ENCODE assay signal across 9 mouse cellular contexts in the genomic region with DNA sequence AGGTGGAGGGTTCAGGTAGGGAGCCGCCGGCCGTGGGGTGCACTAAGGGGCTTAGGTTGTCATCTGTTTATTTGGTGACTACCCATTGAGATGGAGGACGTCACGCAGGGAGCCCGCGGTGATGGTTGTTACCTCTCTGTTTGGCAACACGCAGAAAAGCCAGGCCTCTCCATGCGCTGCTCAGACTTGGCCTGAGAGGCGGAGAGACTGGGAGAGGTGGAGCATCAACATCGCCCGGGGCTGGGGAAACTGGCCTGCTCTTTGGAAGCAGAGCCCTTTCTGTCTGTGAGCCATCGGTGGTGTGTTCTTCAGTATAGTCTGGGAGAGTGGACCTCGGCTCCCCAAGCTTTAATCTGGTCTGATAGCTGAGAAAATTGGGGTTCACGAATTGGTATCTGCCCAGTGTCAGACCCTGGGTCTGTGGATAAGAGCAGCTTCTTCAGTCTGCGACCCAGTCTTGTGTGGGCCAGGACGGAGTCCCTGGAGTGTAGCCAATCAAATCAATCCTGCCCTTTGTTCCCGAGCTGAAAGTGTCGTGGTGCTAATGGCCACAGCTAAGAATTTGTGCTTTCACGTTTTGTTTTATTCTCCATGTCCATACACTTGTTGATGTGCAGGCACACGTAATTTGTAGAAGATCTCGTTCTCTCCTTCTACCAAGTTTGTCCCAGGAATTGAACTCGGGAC. TPM values are rescaled to one million over a fixed set of nuclear protein-coding genes. Genes with fewer than 3 reads are reported as not detected.
DNase-seq lines count a peak whose midpoint lies in the region; ATAC-seq and TF ChIP-seq lines count a peak whose summit lies in the region.
"Had no signal": no experiment of that assay in that cellular context is flagged by ENCODE, and none has a peak within 500 bp of the region (broad histone marks: within the 10 kb centered on the region; RNA-seq: fewer than 3 reads in every experiment).

No protein-coding gene starts in this region.

- H3K27ac ChIP-seq in gastrocnemius, adult 2 months = peak overlapping the region; percentile 87
- peak overlapping the region; percentile 3; the same call in 1 of the 2 replicates for H3K27ac ChIP-seq in ES-Bruce4 (ENCODE audit: insufficient read depth, low read length)
- no peak overlapping the region for H3K27ac ChIP-seq in heart, embryonic 12.5 days (ENCODE audit: poor library complexity, severe bottlenecking)
- H3K27ac ChIP-seq in limb, embryonic 10.5 days = no peak overlapping the region

- intact Hi-C loops in gastrocnemius, adult 2 months (cut with DNase I) = no loop called here

- peak; percentile 38 for DNase-seq in gastrocnemius, adult 2 months
- DNase-seq in gastrocnemius, adult 8-10 months (ENCODE audit: low spot score in 2 of 2) = no peak
- no peak for DNase-seq in limb, embryonic 10.5 days (ENCODE audit: low spot score)
- no peak for DNase-seq in adrenal gland, adult 2 months

- WGBS in heart, embryonic 12.5 days = 25% methylated on average over 23 of the region's 23 CpGs
- WGBS in limb, embryonic 10.5 days = 32% methylated on average over 23 of the region's 23 CpGs

- no peaks in the 10 kb centered on the region for H3K27me3 ChIP-seq in ES-Bruce4 (ENCODE audit: control insufficient read depth, insufficient read depth, low read length, poor library complexity, severe bottlenecking)
- H3K27me3 ChIP-seq in heart, embryonic 12.5 days (replicated peaks) = peaks cover 58% of the 10 kb centered on the region
- peaks cover 59% of the 10 kb centered on the region for H3K27me3 ChIP-seq in limb, embryonic 10.5 days (ENCODE audit: low read depth, poor library complexity, severe bottlenecking)

- peak overlapping the region; percentile 83; the same call in 1 of the 2 replicates for H3K4me2 ChIP-seq in heart, embryonic 12.5 days

- no peak for TF ChIP-seq EP300 in ES-Bruce4 (IDR thresholded peaks at IDR 0.05; ENCODE audit: insufficient read depth, low read depth, low read length)

- H3K4me3 ChIP-seq in gastrocnemius, adult 2 months = peak overlapping the region; percentile 80
- no peak overlapping the region for H3K4me3 ChIP-seq in ES-Bruce4 (ENCODE audit: low read depth, low read length)
- no peak overlapping the region for H3K4me3 ChIP-seq in heart, embryonic 12.5 days
- H3K4me3 ChIP-seq in limb, embryonic 10.5 days = peak overlapping the region; percentile 57; the same call in 1 of the 2 replicates

- TF ChIP-seq CTCF in gastrocnemius, adult 2 months (IDR thresholded peaks at IDR 0.05) = no peak
- no peak for TF ChIP-seq CTCF in ES-Bruce4 (IDR thresholded peaks at IDR 0.05; ENCODE audit: low read depth, low read length)

- no peak for TF ChIP-seq POLR2A in ES-Bruce4 (IDR thresholded peaks at IDR 0.05; ENCODE audit: insufficient read depth, low read length)

- H3K36me3 ChIP-seq in ES-Bruce4 (ENCODE audit: control insufficient read depth, insufficient read depth, low read length, poor library complexity, severe bottlenecking) = no peaks in the 10 kb centered on the region
- no peaks in the 10 kb centered on the region for H3K36me3 ChIP-seq in heart, embryonic 12.5 days
- no peaks in the 10 kb centered on the region for H3K36me3 ChIP-seq in limb, embryonic 10.5 days

- H3K4me1 ChIP-seq in ES-Bruce4 (ENCODE audit: control insufficient read depth, insufficient read depth, low read length) = peaks cover 11% of the 10 kb centered on the region
- peaks cover 14% of the 10 kb centered on the region for H3K4me1 ChIP-seq in heart, embryonic 12.5 days (replicated peaks)
- peaks cover 25% of the 10 kb centered on the region for H3K4me1 ChIP-seq in limb, embryonic 10.5 days

- H3K9me3 ChIP-seq in ES-Bruce4 (replicated peaks; ENCODE audit: control insufficient read depth, insufficient read depth, low read length, poor library complexity, severe bottlenecking) = no peaks in the 10 kb centered on the region
- H3K9me3 ChIP-seq in heart, embryonic 12.5 days (replicated peaks) = no peaks in the 10 kb centered on the region
- H3K9me3 ChIP-seq in limb, embryonic 10.5 days (replicated peaks) = no peaks in the 10 kb centered on the region

- H3K9ac ChIP-seq in ES-Bruce4 (ENCODE audit: low read depth, poor library complexity, severe bottlenecking) = no peak overlapping the region
- no peak overlapping the region for H3K9ac ChIP-seq in heart, embryonic 12.5 days

- ATAC-seq in heart, embryonic 12.5 days (ENCODE audit: insufficient number of reproducible peaks, low FRiP score) = no peak
- ATAC-seq in activated CD4-positive, CD25-positive, alpha-beta regulatory T cell, adult 4 months = no peak
- ATAC-seq in megakaryocyte-erythroid progenitor cell, adult 5-6 weeks (replicated peaks; ENCODE audit: low FRiP score, low TSS enrichment, poor library complexity, severe bottlenecking) = no peak
- ATAC-seq: CD4-positive, CD25-positive, alpha-beta regulatory T cell, adult 4 months had no signal

RNA-seq across cellular contexts. Expression of gene Cygb, which starts 41.2 kb away (rescaled TPM):
- 10 to 100 TPM in 1 of 2 experiments, 1 to 10 TPM in 1; 9.6 to 14.7 TPM for total RNA-seq in gastrocnemius, adult 2 months (2021)
- total RNA-seq in gastrocnemius, adult 8-10 months (2022) = 10 to 100 TPM in 2 of 4 experiments, 1 to 10 TPM in 2; 6.4 to 14.4 (median 10.1) TPM
- not detected in 2 replicates for polyA plus RNA-seq in ES-Bruce4 (2011; ENCODE audit: insufficient read depth, insufficient read length, low read depth, missing spikeins)
- polyA plus RNA-seq in heart, embryonic 12.5 days (2016; fragmentation: Nextera tagmentation; extraction: Ambion mirVana) = 1.3 and 1.4 TPM in 2 replicates
- polyA plus RNA-seq in limb, embryonic 10.5 days (2016; fragmentation: Nextera tagmentation; extraction: Ambion mirVana) = 2.7 and 5.8 TPM in 2 replicates
- polyA plus RNA-seq in activated CD4-positive, CD25-positive, alpha-beta regulatory T cell, adult 4 months (2017; shearing (Covaris generic)) = not detected
- not detected in 2 replicates for total RNA-seq in megakaryocyte-erythroid progenitor cell, adult 5-6 weeks (2014; fragmentation: Nextera tagmentation)
- not detected in 2 replicates for total RNA-seq in megakaryocyte-erythroid progenitor cell, adult 5-6 weeks (2017)
- total RNA-seq in adrenal gland, adult 2 months (2021) = 10 to 100 TPM; 24.8 to 46.8 TPM
- polyA plus RNA-seq in adrenal gland, adult 2 months (2012; rRNA removed) = 54.3 and 62.4 TPM in 2 replicates
- polyA plus RNA-seq: CD4-positive, CD25-positive, alpha-beta regulatory T cell, adult 4 months had no signal

RNA-seq across cellular contexts. Expression of gene Prcd, which starts 42.0 kb away (rescaled TPM):
- total RNA-seq in gastrocnemius, adult 2 months (2021) = 1 to 10 TPM in 1 of 2 experiments, not detected in 1; 1.0 TPM
- under 1 TPM in 2 of 4 experiments, not detected in 2; 0.29 to 0.51 TPM for total RNA-seq in gastrocnemius, adult 8-10 months (2022)
- polyA plus RNA-seq in ES-Bruce4 (2011; ENCODE audit: insufficient read depth, insufficient read length, low read depth, missing spikeins) = not detected in 2 replicates
- polyA plus RNA-seq in heart, embryonic 12.5 days (2016; fragmentation: Nextera tagmentation; extraction: Ambion mirVana) = 0.73 TPM in 1 of 2 replicates, not detected in the other
- 0.16 and 0.25 TPM in 2 replicates for polyA plus RNA-seq in limb, embryonic 10.5 days (2016; fragmentation: Nextera tagmentation; extraction: Ambion mirVana)
- not detected for polyA plus RNA-seq in activated CD4-positive, CD25-positive, alpha-beta regulatory T cell, adult 4 months (2017; shearing (Covaris generic))
- 2.1 TPM in 1 of 2 replicates, not detected in the other for total RNA-seq in megakaryocyte-erythroid progenitor cell, adult 5-6 weeks (2014; fragmentation: Nextera tagmentation)
- total RNA-seq in megakaryocyte-erythroid progenitor cell, adult 5-6 weeks (2017) = not detected in 2 replicates
- 10 to 100 TPM; 10.2 to 14.2 TPM for total RNA-seq in adrenal gland, adult 2 months (2021)
- polyA plus RNA-seq in adrenal gland, adult 2 months (2012; rRNA removed) = 13.0 and 14.1 TPM in 2 replicates
- polyA plus RNA-seq: CD4-positive, CD25-positive, alpha-beta regulatory T cell, adult 4 months had no signal

Comparison
In these comparisons a context has a peak if more than half of its experiments do, and no peak if none do; other contexts are left out.
1. H3K27ac ChIP-seq: peak in gastrocnemius, adult 2 months (single experiment) and ES-Bruce4 (single experiment); none in heart, embryonic 12.5 days (single experiment) and limb, embryonic 10.5 days (single experiment).
2. H3K4me3 ChIP-seq: peak in gastrocnemius, adult 2 months (single experiment) and limb, embryonic 10.5 days (single experiment); none in ES-Bruce4 (single experiment) and heart, embryonic 12.5 days (single experiment).